Mouse (Mus musculus) embryonic facial prominence, embryonic 10.5 days (tissue): Measurements from ENCODE around the gene Abcf2. TPM values are rescaled to one million over a fixed set of nuclear protein-coding genes. Genes with fewer than 3 reads are reported as not detected.

ENCODE experiments used
- DNase-seq: peaks from one replicate; pipeline ENCODE4 v3.0.0-alpha.2; 2017; ENCODE audit warnings: low spot score
- H3K27ac ChIP-seq: fragments of 300-500 bp; sonication (generic); replicated peaks from 2 replicates; pipeline ENCODE4 v1.5.1; 2016; ENCODE audit warnings: mild to moderate bottlenecking
- H3K27me3 ChIP-seq: fragments of 300-500 bp; sonication (generic); replicated peaks from 2 replicates; pipeline ENCODE4 v1.6.1; 2016; ENCODE audit warnings: low read depth, mild to moderate bottlenecking; ENCODE audit not compliant: poor library complexity, severe bottlenecking
- H3K36me3 ChIP-seq: fragments of 300-500 bp; sonication (generic); replicated peaks from 2 replicates; pipeline ENCODE4 v1.6.1; 2016; ENCODE audit warnings: mild to moderate bottlenecking, moderate library complexity
- H3K4me1 ChIP-seq: fragments of 300-500 bp; sonication (generic); 2 replicates; pipeline ENCODE4 v1.6.1; 2016
- H3K4me3 ChIP-seq: fragments of 300-500 bp; sonication (generic); 2 replicates; pipeline ENCODE4 v1.5.1; 2016; ENCODE audit warnings: mild to moderate bottlenecking, moderate library complexity
- H3K9me3 ChIP-seq: fragments of 300-500 bp; sonication (generic); 2 replicates; pipeline ENCODE4 v1.6.1; 2016; ENCODE audit warnings: mild to moderate bottlenecking
- WGBS: fragments of 180-500 bp; shearing (Covaris S2); methylation state at CpG from one replicate; pipeline ENCODE4 v1.1.7; 2016; 5-methylcytosine and 5-hydroxymethylcytosine counted together
- polyA plus RNA-seq: library from polyadenylated mRNA; unstranded; fragments of >200 nt; fragmentation: Nextera tagmentation; extraction: Ambion mirVana; gene quantifications from 2 replicates; pipeline ENCODE4 v1.2.1, GENCODE M21; 2016

The Abcf2 gene
- polyA plus RNA-seq, 1 experiment from 2014 or later, result 183 TPM

DNA sequence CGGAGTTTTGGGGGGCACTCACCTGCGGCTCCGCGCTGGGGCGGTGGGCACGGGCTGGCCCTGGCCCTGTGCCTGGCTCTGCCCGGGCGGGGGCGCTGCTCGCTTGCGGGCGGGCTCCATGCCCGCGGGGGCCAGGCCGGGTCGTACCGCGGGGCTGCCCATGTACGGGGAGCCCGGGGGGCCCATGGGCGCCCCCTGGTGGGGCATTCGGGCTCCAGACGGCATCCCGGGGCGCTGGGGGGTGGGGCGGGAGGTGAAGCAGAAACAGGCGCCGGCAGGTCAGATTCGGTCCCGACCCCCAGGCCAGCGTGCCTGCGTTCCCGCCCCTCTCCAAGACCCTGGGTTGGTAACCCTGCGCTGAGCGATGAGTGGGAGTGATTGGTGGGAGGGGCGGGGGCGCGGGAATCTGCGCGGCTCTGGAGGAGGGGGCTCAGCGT, 21.3 kb upstream of the Abcf2 start:
- peak overlapping the region; percentile 74 for H3K27ac ChIP-seq
- H3K4me3 ChIP-seq, result peak overlapping the region; percentile 67
- peak; percentile 88 for DNase-seq
- H3K9me3 ChIP-seq, result no peaks in the 10 kb centered on the region
- peaks cover 77% of the 10 kb centered on the region for H3K4me1 ChIP-seq
- peaks cover 23% of the 10 kb centered on the region for H3K36me3 ChIP-seq
- peaks cover 75% of the 10 kb centered on the region for H3K27me3 ChIP-seq
- under 1% methylated on average over 41 of the region's 41 CpGs for WGBS

DNA sequence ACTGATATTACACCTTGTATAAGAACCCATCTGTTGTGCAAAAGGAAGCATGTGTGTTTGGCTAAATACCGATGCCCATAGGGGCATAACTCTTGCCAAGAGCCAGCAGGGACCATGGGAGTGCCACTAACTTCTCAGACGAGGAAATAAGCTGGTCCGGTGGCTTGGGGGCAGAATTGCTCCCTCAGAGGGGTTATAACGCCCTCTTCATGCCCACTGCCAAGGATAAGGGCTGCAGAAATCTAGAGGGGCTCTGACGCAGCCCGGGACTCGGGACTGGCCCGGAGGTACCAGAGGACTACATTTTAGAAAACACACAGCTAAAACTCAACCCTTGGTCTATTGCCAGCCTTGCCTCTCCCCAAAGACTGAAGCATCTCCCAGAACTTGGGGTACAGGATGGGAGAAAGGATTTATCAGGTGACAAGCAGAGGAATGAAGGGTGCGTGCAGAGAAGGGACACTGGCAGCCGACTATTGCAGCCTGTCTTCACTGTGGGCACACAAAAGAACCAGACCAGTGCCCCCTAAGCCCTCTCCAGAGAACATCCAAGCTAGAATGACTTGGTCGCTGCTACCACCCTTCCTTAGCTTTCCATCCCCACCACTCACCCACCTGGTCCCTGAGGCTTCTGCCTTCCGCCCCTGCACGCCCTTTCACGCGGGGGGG, 20.8 kb upstream of the Abcf2 start:
- H3K4me3 ChIP-seq, result peak overlapping the region; percentile 67
- H3K4me1 ChIP-seq, result peaks cover 76% of the 10 kb centered on the region
- peaks cover 29% of the 10 kb centered on the region for H3K36me3 ChIP-seq
- H3K27ac ChIP-seq, result peak overlapping the region; percentile 74
- peaks cover 81% of the 10 kb centered on the region for H3K27me3 ChIP-seq
- H3K9me3 ChIP-seq, result no peaks in the 10 kb centered on the region
- DNase-seq, result no peak
- WGBS, result 24% methylated on average over 15 of the region's 15 CpGs

DNA sequence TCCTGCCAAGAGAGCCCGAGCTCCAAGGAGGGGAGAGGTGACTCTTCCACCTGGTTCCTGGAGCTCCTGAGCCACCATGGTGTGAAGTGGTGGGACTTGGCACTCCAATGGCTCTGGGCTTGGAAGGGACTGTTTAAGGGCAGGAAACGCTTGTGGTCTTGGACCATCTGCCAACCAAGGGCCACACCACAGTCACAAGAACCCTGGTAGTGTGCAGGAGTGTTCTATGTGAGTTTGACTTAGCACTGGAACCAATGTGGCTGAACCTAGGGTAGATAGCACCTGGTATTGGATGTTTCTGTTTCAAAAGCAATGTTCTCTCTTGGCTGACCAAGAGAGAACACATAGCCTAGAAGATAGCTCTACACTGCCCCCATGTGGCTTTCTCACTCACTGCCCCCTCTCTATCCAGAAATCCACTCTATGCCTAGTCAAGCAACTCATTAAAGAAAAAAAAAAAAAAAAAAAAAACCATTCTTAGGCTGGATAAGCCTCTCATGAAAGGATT, 20.0 kb upstream of the Abcf2 start:
- Histone ChIP-seq H3K27ac (peak overlapping the region; percentile 66), H3K27me3 (peaks cover 86% of the 10 kb centered on the region), H3K4me1 (peaks cover 73% of the 10 kb centered on the region), H3K36me3 (peaks cover 36% of the 10 kb centered on the region), H3K9me3 (no peaks in the 10 kb centered on the region), H3K4me3 (peak overlapping the region; percentile 27; the same call in 1 of the 2 replicates)
- peak; percentile 83 for DNase-seq
- 48% methylated on average over 2 of the region's 2 CpGs for WGBS

DNA sequence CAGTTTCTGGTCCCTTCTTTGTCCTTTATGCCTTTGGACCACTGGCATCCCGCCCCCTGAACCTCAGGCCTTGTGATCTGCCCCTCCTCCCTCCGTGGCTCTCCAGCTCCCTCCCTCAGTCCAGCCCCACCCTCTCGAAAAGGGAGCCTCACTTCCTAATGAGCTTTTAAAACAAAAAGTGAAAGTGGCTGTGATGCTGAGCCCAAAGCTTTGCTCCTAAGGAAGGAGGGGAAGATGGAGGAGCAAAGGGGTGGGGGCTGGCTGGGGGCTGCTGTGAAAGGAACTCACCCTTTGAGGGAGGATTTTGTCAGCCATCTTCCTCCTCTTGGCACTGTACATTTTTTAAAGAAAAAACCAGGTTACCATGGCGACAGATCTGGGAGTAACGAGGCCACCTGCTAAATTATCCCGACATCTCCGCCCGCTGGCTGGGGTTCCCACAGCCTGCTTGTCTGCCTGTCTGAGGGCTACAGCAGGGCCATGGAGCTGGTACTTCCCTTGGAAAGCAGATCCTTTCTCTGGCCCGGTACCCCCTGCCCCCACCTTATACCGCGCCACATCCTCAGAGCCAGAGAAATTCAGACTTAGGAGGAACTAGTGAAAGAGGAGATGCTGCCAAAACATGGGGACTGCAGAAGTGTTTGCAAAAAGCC, 19.4 kb upstream of the Abcf2 start:
- peaks cover 72% of the 10 kb centered on the region for H3K4me1 ChIP-seq
- 14% methylated on average over 11 of the region's 11 CpGs for WGBS
- peaks cover 42% of the 10 kb centered on the region for H3K36me3 ChIP-seq
- peak; percentile 32 for DNase-seq
- H3K4me3 ChIP-seq, result peak overlapping the region; percentile 27
- H3K27me3 ChIP-seq, result peaks cover 91% of the 10 kb centered on the region
- peak overlapping the region; percentile 66 for H3K27ac ChIP-seq
- H3K9me3 ChIP-seq, result no peaks in the 10 kb centered on the region

DNA sequence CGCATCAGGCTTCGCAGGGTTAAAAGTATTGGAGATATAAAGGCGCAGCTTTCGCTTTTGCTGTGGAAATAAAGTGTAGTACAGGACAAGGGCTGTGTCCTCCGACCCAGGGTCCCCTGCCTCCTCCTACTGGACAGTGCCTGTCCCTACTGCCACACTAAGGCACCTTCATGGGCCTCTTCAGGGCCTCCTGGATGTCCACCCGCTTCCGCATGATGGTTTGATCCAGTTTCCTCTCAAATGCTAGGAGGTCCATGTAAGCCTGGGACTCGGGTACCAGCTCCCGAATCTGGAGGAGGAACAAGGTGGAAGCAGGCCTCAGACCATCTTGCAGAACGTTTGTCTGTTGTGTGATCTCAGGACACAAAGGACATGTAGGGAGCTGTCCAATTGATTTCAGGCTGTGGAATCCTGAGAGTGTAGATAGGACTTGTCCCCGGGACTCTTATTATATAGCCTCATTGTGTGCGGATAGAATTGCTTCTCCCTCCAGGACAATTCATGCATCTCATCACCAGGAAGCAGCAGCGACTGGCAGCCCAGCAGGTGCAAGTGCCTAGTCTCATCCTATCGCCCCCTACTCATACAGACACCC, 18.6 kb upstream of the Abcf2 start:
- no peaks in the 10 kb centered on the region for H3K9me3 ChIP-seq
- DNase-seq, result no peak
- peaks cover 72% of the 10 kb centered on the region for H3K4me1 ChIP-seq
- no peak overlapping the region for H3K4me3 ChIP-seq
- 61% methylated on average over 14 of the region's 14 CpGs for WGBS
- peak overlapping the region; percentile 66 for H3K27ac ChIP-seq
- H3K36me3 ChIP-seq, result peaks cover 50% of the 10 kb centered on the region
- peaks cover 89% of the 10 kb centered on the region for H3K27me3 ChIP-seq

DNA sequence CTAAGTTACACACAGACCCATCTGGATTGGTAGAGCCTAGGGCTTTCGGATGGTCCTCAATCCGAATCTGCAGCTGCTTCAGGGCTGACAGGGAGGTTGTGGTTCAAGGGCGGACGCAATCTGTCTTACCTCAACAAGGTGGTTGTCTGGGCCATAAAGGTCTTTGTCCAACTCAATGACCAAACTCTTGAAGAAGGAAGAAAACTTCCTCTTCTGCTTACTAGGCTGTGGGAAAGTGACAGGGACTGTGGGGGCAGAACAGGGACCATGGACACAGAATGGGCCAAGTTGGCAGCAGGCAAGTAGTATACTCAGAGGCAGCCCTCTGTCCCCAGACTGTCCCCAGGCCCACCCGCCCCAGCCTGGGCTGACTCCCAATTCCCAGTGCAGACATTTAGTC, 18.0 kb upstream of the Abcf2 start:
- no peak overlapping the region for H3K4me3 ChIP-seq
- no peak overlapping the region; the same call in 1 of the 2 replicates for H3K27ac ChIP-seq
- peaks cover 82% of the 10 kb centered on the region for H3K27me3 ChIP-seq
- no peak for DNase-seq
- WGBS, result 88% methylated on average over 5 of the region's 5 CpGs
- peaks cover 54% of the 10 kb centered on the region for H3K36me3 ChIP-seq
- no peaks in the 10 kb centered on the region for H3K9me3 ChIP-seq
- H3K4me1 ChIP-seq, result peaks cover 69% of the 10 kb centered on the region

DNA sequence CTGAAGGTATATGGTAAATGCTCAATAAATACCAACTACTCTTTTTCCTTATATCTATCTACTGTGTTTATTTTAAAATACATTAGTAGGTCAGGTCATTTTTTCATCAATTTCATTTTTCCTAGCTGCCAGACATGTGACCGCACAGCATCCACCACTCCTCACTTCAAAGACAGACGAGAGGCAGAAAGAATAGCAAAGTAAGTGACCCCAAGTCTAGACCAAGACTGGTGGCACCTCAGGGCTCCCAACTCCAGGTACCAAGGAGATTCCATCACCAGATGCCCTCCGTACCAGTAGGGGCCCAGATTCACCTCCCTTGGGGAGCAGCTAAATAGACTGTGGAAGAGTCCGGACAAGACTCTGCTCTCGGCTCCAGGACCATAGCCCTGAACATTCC, 17.1 kb upstream of the Abcf2 start:
- peaks cover 73% of the 10 kb centered on the region for H3K27me3 ChIP-seq
- H3K4me3 ChIP-seq, result no peak overlapping the region
- 89% methylated on average over 5 of the region's 5 CpGs for WGBS
- peaks cover 63% of the 10 kb centered on the region for H3K36me3 ChIP-seq
- H3K4me1 ChIP-seq, result peaks cover 63% of the 10 kb centered on the region
- no peaks in the 10 kb centered on the region for H3K9me3 ChIP-seq
- no peak for DNase-seq
- no peak overlapping the region for H3K27ac ChIP-seq

DNA sequence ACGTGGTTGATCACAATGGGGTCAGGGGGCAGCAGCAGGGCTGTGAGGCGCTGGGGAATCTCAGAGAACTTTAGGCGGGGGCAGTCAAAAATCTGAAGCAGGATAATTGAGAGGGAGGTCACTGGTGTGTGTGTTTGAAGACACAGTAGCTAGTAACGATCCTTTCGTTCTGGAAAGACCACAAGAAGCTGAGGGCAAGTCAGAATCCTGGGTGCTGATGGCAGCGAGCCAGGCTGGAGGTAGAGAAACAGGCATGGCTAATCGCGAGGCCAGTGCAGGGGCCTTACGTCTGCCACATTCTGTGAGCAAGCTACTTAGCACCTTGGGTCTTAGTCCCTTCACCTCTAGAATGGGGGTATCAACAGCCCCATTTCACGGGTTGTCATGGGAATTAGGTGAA, 16.7 kb upstream of the Abcf2 start:
- WGBS, result 74% methylated on average over 10 of the region's 10 CpGs
- peaks cover 67% of the 10 kb centered on the region for H3K36me3 ChIP-seq
- peaks cover 69% of the 10 kb centered on the region for H3K27me3 ChIP-seq
- H3K9me3 ChIP-seq, result no peaks in the 10 kb centered on the region
- peaks cover 59% of the 10 kb centered on the region for H3K4me1 ChIP-seq
- no peak overlapping the region for H3K27ac ChIP-seq
- DNase-seq, result no peak
- no peak overlapping the region for H3K4me3 ChIP-seq

DNA sequence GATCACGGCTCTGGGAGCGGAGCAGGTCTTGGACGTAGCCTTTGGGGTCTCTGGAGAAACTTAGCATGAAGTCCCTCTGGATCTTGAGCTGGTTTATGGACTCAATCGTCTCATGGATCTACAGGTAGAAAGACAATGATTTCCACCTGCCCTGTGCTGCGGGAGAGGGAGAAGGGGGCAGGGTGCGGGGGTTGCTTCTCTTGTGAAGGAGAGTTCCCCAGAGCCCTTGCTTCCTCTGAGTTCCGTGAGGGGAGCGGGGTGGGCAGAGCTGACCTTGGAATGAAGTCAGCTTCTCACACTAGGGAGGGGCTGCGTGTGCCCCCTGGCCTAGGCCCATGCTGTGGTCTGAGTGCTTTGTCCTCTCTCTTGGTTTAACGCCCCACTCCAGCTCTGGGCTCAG, 16.0 kb upstream of the Abcf2 start:
- Histone ChIP-seq H3K4me3 (no peak overlapping the region), H3K36me3 (peaks cover 74% of the 10 kb centered on the region), H3K27ac (no peak overlapping the region), H3K4me1 (peaks cover 55% of the 10 kb centered on the region), H3K27me3 (peaks cover 62% of the 10 kb centered on the region), H3K9me3 (no peaks in the 10 kb centered on the region)
- no peak for DNase-seq
- 77% methylated on average over 10 of the region's 10 CpGs for WGBS

DNA sequence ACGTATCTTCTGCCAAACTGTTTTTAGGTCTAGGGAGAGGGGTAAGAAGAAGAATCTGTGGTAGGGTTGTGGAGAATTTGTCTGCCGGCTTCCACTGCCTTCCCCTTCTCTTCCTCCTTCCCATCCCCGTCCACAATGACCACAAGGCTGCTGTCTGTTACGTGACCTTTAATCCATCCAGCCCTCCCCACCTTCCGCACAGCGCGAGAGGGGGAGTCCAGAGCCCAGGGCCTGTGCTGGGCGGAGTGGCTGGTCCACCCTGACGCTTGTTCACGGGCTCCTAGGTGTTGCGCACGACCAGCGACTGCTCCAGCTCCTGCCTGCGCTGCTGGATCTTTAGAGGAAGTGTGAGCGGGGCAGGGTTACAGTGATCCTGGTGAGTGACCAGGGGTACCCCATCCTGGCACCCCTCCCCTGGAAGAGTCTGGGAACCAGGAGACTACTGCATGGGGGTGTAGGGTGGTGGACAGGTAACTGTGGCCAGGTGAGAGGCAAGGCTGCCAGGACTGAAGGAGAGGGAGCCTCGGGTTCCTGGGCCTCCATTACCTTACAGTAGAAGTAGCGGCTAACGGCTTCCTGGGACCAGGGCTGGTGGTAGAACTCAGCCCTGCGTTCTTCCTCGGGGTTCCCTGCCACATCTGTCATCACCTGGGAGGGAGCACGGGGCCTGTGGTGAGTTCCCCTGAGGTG, 15.3 kb upstream of the Abcf2 start:
- no peak for DNase-seq
- WGBS, result 56% methylated on average over 21 of the region's 21 CpGs
- peaks cover 57% of the 10 kb centered on the region for H3K27me3 ChIP-seq
- no peaks in the 10 kb centered on the region for H3K9me3 ChIP-seq
- H3K4me1 ChIP-seq, result peaks cover 55% of the 10 kb centered on the region
- H3K4me3 ChIP-seq, result no peak overlapping the region
- no peak overlapping the region for H3K27ac ChIP-seq
- peaks cover 79% of the 10 kb centered on the region for H3K36me3 ChIP-seq

DNA sequence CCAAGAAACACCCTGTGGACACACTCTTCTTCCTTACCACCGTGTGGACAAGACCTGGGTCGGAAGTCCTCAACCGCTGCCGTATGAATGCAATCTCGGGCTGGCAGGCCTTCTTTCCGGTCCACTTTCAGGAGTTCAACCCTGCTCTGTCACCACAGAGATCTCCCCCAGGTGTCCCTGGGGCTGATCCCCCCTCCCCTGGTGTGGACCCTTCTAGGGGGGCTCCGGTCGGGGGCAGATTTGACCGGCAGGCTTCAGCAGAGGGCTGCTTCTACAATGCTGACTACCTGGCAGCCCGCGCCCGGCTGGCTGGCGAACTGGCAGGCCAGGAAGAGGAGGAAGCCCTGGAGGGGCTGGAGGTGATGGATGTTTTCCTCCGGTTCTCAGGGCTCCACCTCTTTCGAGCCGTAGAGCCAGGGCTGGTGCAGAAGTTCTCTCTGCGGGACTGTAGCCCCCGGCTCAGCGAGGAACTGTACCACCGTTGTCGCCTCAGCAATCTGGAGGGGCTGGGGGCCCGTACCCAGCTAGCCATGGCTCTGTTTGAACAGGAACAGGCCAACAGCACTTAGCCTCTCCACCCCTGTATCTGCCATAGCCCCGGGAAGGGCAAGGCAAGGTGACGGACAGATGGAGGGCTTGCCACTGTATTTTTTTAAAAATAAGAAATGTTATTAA, 14.7 kb upstream of the Abcf2 start:
- peaks cover 58% of the 10 kb centered on the region for H3K4me1 ChIP-seq
- whole genome bisulfite sequencing, result 59% methylated on average over 24 of the region's 24 CpGs
- H3K27me3 ChIP-seq, result peaks cover 54% of the 10 kb centered on the region
- H3K27ac ChIP-seq, result 0 out of 2 replicates have a peak overlapping the region, but pooled peaks have one; percentile 16
- H3K9me3 ChIP-seq, result no peaks in the 10 kb centered on the region
- peak overlapping the region; percentile 37 for H3K4me3 ChIP-seq
- no peak for DNase-seq
- H3K36me3 ChIP-seq, result peaks cover 79% of the 10 kb centered on the region

DNA sequence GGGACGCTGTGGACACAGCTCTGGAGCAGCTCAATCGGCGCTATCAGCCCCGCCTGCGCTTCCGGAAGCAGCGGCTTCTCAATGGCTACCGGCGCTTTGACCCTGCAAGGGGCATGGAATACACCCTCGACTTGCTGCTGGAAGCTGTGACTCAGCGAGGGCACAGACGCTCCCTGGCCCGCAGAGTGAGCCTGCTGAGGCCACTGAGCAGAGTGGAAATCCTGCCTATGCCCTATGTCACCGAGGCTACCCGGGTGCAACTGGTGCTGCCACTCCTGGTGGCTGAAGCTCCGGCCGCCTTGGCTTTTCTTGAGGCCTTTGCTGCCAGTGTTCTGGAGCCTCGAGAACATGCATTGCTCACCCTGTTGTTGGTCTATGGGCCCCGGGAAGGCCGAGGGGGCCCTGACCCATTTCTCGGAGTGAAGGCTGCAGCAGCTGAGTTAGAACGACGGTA, 14.0 kb upstream of the Abcf2 start:
- Histone ChIP-seq H3K4me3 (peak overlapping the region; percentile 37), H3K27me3 (peaks cover 48% of the 10 kb centered on the region), H3K27ac (peak overlapping the region; percentile 16; the same call in 1 of the 2 replicates), H3K9me3 (no peaks in the 10 kb centered on the region), H3K36me3 (peaks cover 79% of the 10 kb centered on the region), H3K4me1 (peaks cover 57% of the 10 kb centered on the region)
- WGBS, result 19% methylated on average over 23 of the region's 23 CpGs
- DNase-seq, result peak; percentile 56
